Mouse (Mus musculus) neural tube, embryonic 11.5 days (tissue): ENCODE results near the gene Cpn1. TPM values are rescaled to one million over a fixed set of nuclear protein-coding genes. Genes with fewer than 3 reads are reported as not detected.

ENCODE experiments used
- ATAC-seq: fragments of 200-750 bp; cut with Nextera tagmentation; 2 replicates; pipeline ENCODE4 v1.8.0; 2017; ENCODE audit warnings: moderate number of reproducible peaks, mild to moderate bottlenecking, moderate TSS enrichment, moderate library complexity; ENCODE audit not compliant: insufficient read depth, low FRiP score, low TSS enrichment
- DNase-seq: peaks from one replicate; pipeline ENCODE4 v3.0.0-alpha.2; 2015; ENCODE audit warnings: low spot score
- H3K27ac ChIP-seq: fragments of 300-500 bp; sonication (generic); 2 replicates; pipeline ENCODE4 v1.5.1; 2014; ENCODE audit warnings: low read depth, mild to moderate bottlenecking, low read length
- H3K27me3 ChIP-seq: fragments of 300-500 bp; sonication (generic); 2 replicates; pipeline ENCODE4 v1.6.1; 2014; ENCODE audit warnings: mild to moderate bottlenecking, low read length, mixed read lengths; ENCODE audit not compliant: control insufficient read depth, insufficient read depth
- H3K36me3 ChIP-seq: fragments of 300-500 bp; sonication (generic); 2 replicates; pipeline ENCODE4 v1.6.1; 2014; ENCODE audit warnings: mild to moderate bottlenecking, low read length, moderate library complexity, mixed read lengths; ENCODE audit not compliant: control insufficient read depth, insufficient read depth
- H3K4me1 ChIP-seq: fragments of 300-500 bp; sonication (generic); 2 replicates; pipeline ENCODE4 v1.6.1; 2014; ENCODE audit warnings: low read length, mixed read lengths; ENCODE audit not compliant: control insufficient read depth, insufficient read depth
- H3K4me2 ChIP-seq: fragments of 300-500 bp; sonication (generic); 2 replicates; pipeline ENCODE4 v1.6.1; 2014; ENCODE audit warnings: low read depth, mild to moderate bottlenecking, moderate library complexity
- H3K4me3 ChIP-seq: fragments of 300-500 bp; sonication (generic); 2 replicates; pipeline ENCODE4 v1.5.1; 2014; ENCODE audit warnings: low read depth, low read length
- H3K9ac ChIP-seq: fragments of 300-500 bp; sonication (generic); 2 replicates; pipeline ENCODE4 v1.6.1; 2014; ENCODE audit warnings: mild to moderate bottlenecking, low read length
- H3K9me3 ChIP-seq: fragments of 300-500 bp; sonication (generic); 2 replicates; pipeline ENCODE4 v1.6.1; 2016; ENCODE audit warnings: low read length; ENCODE audit not compliant: control insufficient read depth
- WGBS: fragments of 180-500 bp; shearing (Covaris S2); extraction: QIAGEN DNeasy Blood & Tissue Kit; methylation state at CpG from one replicate; pipeline ENCODE4 v1.1.7; 2014; 5-methylcytosine and 5-hydroxymethylcytosine counted together
- polyA plus RNA-seq: library from polyadenylated mRNA; unstranded; fragments of >200 nt; fragmentation: Nextera tagmentation; extraction: Ambion mirVana; gene quantifications from 2 replicates; pipeline ENCODE4 v1.2.1, GENCODE M21; 2014

Cpn1 gene
- polyA plus RNA-seq, 1 experiment from 2014 or later, result 0.12 TPM

DNA sequence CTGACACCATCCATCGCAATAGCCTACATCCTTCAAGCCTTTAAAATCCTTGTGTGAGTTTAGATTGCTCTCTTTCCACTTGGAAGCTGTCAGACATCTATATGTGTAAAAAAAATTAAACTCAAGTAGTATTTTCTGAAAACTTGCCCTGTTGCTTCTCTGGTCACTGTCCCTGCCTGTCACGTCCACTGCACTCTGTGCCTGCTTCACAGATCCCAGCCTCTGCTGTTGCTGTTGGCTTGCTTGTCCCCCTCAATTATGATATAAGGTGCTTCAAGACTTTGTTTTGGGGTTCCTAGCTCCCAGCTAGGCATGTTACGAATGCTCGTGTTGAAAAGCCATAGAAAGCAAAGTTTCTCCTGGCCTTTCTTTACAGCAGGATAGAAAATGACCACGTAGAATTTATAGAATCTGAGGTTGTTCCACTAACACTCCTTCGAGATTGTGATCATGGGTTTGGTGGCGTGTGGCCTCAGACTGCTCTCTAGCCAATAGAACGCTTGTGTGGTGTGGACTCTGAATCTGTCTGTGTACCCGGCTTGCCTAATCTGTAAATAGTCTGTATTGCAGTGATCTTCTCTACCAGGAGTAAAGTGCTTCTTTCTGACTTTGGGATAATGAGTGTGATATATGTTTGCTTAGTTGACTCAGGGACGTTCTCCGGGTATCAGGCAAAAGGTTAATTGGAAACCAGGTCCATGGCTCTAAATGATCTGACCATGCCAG, 12.6 kb upstream of the Cpn1 start:
- H3K4me3 ChIP-seq, result no peak overlapping the region
- H3K4me2 ChIP-seq, result no peak overlapping the region
- 90% methylated on average over 11 of the region's 11 CpGs for WGBS
- ATAC-seq (no peak), DNase-seq (no peak)
- no peaks in the 10 kb centered on the region for H3K27me3 ChIP-seq
- H3K27ac ChIP-seq, result no peak overlapping the region
- H3K9ac ChIP-seq, result no peak overlapping the region
- no peaks in the 10 kb centered on the region for H3K9me3 ChIP-seq
- no peaks in the 10 kb centered on the region for H3K4me1 ChIP-seq
- no peaks in the 10 kb centered on the region for H3K36me3 ChIP-seq

DNA sequence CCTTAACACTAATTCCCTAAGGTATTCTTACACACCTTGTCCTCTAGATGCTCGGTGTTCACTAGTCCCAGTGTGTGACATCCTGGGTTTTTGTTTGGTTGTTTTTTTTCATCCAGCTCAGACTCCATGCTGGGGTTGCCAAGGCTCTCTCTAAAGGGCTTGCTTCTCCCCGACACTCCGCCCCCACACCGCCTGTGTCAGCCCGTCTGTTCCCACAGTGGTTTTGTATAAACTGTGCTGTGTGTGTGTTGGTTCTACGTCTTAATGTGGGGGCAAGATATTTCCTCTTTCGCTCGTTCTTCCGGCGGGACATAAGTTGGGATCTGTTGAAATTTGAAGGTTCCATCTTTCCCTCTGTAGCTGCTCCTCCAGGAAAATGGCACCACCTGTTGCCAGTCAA, 11.7 kb upstream of the Cpn1 start:
- Histone ChIP-seq H3K4me1 (no peaks in the 10 kb centered on the region), H3K9ac (no peak overlapping the region), H3K4me3 (no peak overlapping the region), H3K4me2 (no peak overlapping the region), H3K27ac (no peak overlapping the region), H3K9me3 (no peaks in the 10 kb centered on the region), H3K36me3 (no peaks in the 10 kb centered on the region), H3K27me3 (no peaks in the 10 kb centered on the region)
- ATAC-seq, result no peak
- WGBS, result 84% methylated on average over 10 of the region's 10 CpGs
- DNase-seq, result no peak

DNA sequence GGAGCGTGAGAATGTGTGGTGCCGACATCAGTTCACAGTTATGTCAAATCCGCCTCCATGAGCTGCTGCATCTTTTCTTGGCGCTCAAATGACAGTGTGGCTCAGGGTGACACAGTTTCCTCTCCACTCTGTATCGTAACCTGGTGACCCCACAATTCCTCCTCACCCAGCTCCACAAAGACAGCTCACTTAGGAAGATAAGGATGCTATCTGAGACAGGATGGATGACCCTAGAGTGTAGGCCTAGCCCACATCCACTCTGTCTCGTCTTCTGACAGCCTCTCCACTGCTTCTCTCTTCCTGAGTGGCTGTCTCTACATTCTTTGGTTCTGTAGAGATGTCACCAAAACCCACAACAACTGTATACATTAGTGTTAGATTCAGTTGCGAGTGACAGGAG, 9.1 kb upstream of the Cpn1 start:
- Histone ChIP-seq H3K9me3 (no peaks in the 10 kb centered on the region), H3K4me2 (no peak overlapping the region), H3K27me3 (no peaks in the 10 kb centered on the region), H3K4me1 (no peaks in the 10 kb centered on the region), H3K36me3 (no peaks in the 10 kb centered on the region), H3K9ac (no peak overlapping the region), H3K27ac (no peak overlapping the region), H3K4me3 (no peak overlapping the region)
- DNase-seq (no peak), ATAC-seq (no peak)
- WGBS, result 84% methylated on average over 7 of the region's 7 CpGs

DNA sequence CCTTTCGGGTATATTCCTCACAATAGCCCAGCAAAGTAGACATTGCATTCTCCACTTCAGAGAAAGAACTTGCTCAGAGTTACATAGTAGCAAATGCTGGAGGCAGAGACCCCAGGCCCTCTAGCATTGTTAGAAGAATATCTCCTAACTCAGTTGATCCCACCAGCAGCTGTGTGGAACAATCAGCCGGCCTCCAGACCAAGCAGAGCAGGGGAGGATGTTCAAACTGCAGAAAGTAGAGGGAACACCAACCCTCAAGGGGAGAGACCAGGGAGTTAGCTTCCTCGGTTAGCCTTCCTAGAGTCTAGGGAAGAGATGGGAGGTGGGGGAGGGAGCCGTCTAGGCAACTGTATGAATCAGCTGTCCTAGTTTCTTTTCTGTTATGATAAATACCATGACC, 6.1 kb upstream of the Cpn1 start:
- Histone ChIP-seq H3K36me3 (no peaks in the 10 kb centered on the region), H3K27ac (no peak overlapping the region), H3K4me3 (no peak overlapping the region), H3K4me2 (no peak overlapping the region), H3K27me3 (no peaks in the 10 kb centered on the region), H3K9ac (no peak overlapping the region), H3K4me1 (no peaks in the 10 kb centered on the region), H3K9me3 (no peaks in the 10 kb centered on the region)
- DNase-seq (no peak), ATAC-seq (no peak)
- 73% methylated on average over 4 of the region's 4 CpGs for WGBS

DNA sequence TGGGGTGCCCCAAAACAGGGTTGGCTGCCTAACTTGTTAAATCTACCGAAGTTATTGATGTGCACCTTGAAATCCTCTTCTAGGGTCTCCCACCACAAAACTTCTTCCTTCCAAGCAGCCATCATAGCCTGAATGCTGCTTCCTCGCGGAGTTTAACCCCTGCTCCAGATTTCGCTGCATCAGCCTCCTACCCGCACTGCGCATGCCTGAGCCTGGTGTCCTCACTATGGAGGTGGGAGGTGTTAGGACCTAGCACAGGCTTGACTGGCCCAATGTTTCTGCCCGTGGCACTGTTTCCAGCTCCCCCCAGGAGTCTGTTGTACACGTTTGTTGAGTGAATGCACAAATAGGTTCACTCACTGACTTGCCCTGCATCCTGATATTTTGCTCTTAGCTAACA, 4.0 kb upstream of the Cpn1 start:
- Histone ChIP-seq H3K9ac (no peak overlapping the region), H3K36me3 (no peaks in the 10 kb centered on the region), H3K9me3 (no peaks in the 10 kb centered on the region), H3K27ac (no peak overlapping the region), H3K4me2 (no peak overlapping the region), H3K27me3 (no peaks in the 10 kb centered on the region), H3K4me3 (no peak overlapping the region), H3K4me1 (no peaks in the 10 kb centered on the region; the same call in 1 of the 2 replicates)
- DNase-seq (no peak), ATAC-seq (no peak)
- WGBS, result 84% methylated on average over 8 of the region's 8 CpGs

DNA sequence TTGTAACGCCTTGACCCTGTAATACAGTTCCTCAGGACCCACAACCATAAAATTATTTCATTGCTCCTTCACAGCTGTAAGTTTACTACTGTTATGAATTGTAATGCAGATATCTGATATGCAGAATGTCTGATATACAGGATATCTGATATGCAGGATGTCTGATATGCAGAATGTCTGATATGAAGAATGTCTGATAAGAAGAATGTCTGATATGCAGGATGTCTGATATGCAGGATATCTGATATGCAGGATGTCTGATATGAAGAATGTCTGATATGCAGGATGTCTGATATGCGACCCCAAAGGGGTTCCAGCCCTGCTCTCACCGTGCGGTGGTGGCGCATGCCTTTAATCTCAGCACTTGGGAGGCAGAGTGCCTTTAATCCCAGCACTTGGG, 4.4 kb downstream of the Cpn1 start:
- Histone ChIP-seq H3K4me3 (no peak overlapping the region), H3K4me2 (no peak overlapping the region), H3K9ac (no peak overlapping the region), H3K9me3 (no peaks in the 10 kb centered on the region), H3K27me3 (no peaks in the 10 kb centered on the region), H3K4me1 (no peaks in the 10 kb centered on the region; the same call in 1 of the 2 replicates), H3K27ac (no peak overlapping the region), H3K36me3 (no peaks in the 10 kb centered on the region)
- ATAC-seq (no peak), DNase-seq (no peak)
- WGBS, result 90% methylated on average over 5 of the region's 5 CpGs

DNA sequence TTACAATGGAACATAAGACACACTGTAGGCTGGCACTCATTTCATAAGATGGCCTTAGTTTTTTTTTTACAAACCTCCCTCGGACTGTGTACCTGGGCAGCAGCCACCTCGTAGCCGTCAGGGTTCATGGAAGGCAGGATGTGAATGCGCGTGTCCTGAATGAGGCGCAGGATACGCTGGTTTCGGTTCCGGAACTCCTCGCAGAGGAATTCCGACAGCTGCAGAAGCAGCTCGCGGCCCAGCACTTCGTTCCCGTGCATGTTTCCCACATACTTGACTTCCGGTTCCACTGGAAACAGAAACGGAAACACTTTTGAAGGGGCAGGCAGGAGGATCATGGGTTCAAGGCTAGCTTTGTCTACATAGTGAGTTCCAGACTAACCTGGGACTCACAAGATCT, 5.6 kb downstream of the Cpn1 start:
- WGBS, result 93% methylated on average over 17 of the region's 17 CpGs
- H3K27ac ChIP-seq, result no peak overlapping the region
- H3K4me2 ChIP-seq, result no peak overlapping the region
- no peaks in the 10 kb centered on the region for H3K9me3 ChIP-seq
- H3K9ac ChIP-seq, result no peak overlapping the region
- ATAC-seq (no peak), DNase-seq (no peak)
- H3K4me3 ChIP-seq, result no peak overlapping the region
- no peaks in the 10 kb centered on the region for H3K27me3 ChIP-seq
- no peaks in the 10 kb centered on the region for H3K4me1 ChIP-seq
- H3K36me3 ChIP-seq, result no peaks in the 10 kb centered on the region

DNA sequence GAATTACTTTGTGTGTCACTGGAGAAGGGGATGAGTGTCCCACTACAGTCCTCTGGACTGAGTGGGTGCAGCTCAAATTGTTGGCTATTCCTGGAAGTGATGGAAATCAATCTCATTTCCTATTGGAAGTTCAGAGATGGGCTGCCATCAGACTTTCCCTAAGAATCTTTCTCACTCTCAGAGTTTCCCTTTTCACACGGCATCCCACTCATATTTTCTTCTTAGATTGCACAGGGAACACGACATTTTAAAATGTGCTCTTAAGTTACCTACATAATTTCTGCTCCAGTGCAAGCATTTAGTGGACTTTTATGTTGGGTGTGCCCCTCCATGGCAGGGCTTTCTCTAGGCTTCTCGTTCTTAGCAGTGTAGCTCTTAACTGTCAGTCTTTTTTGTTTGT, 8.6 kb downstream of the Cpn1 start:
- H3K4me3 ChIP-seq, result no peak overlapping the region
- no peaks in the 10 kb centered on the region for H3K27me3 ChIP-seq
- DNase-seq (no peak), ATAC-seq (no peak)
- no peak overlapping the region for H3K9ac ChIP-seq
- H3K36me3 ChIP-seq, result no peaks in the 10 kb centered on the region
- no peak overlapping the region for H3K27ac ChIP-seq
- H3K9me3 ChIP-seq, result no peaks in the 10 kb centered on the region
- H3K4me2 ChIP-seq, result no peak overlapping the region
- H3K4me1 ChIP-seq, result no peaks in the 10 kb centered on the region
- WGBS, result 87% methylated on average over 3 of the region's 3 CpGs

DNA sequence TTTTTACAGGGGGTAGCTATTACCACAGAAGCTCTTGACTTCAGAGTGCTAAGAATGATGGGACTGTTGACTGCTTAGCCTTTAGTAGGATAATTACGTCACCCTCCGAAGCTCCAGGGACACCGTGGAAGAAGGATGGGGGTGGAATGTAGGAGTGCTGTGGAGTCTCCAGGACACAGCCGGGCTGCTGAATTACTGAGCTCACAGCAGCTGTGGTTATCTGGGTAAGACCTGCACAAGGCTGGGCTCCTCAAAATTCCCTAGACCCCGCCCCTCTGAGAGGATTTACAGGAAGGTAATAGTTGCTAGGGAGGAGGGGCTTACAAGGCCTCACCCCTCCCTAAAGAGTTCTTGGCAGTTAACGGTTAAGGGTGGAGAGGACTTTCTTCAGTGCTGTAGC, 9.7 kb downstream of the Cpn1 start:
- Histone ChIP-seq H3K4me3 (no peak overlapping the region), H3K36me3 (no peaks in the 10 kb centered on the region), H3K9ac (no peak overlapping the region), H3K4me2 (no peak overlapping the region), H3K4me1 (no peaks in the 10 kb centered on the region), H3K27me3 (no peaks in the 10 kb centered on the region), H3K9me3 (no peaks in the 10 kb centered on the region), H3K27ac (no peak overlapping the region)
- WGBS, result 71% methylated on average over 6 of the region's 6 CpGs
- DNase-seq (no peak), ATAC-seq (no peak)
